Mouse (Mus musculus) R1 (cell line): ENCODE results near the gene Rpl18a.
A peak's percentile ranks its signal among the peaks of the same experiment; 100 is the strongest.
"Not testable (repeated sequence)": the region's sequence is repeated elsewhere in the genome, so short reads cannot be mapped to it uniquely, and the experiment has no call there.

ENCODE experiments used
- DNase-seq: peaks from one replicate; pipeline ENCODE4 v3.0.0-alpha.2; 2018; ENCODE audit warnings: low read depth, low spot score

Gene Rpl18a

GRCm38 (mm10) chr8:70903582-70903981 is 6.4 kb upstream of the Rpl18a start:
- DNase-seq = no peak

GRCm38 (mm10) chr8:70903112-70903511 is 5.9 kb upstream of the Rpl18a start:
- DNase-seq = no peak

- DNase-seq = peak; percentile 44
Measured at GRCm38 (mm10) chr8:70902211-70902610, 5.0 kb upstream of the Rpl18a start.

- DNase-seq = no peak
Measured at GRCm38 (mm10) chr8:70900872-70901387, 3.7 kb upstream of the Rpl18a start.

- DNase-seq = no peak
Measured at GRCm38 (mm10) chr8:70899226-70899625, 2.0 kb upstream of the Rpl18a start.

GRCm38 (mm10) chr8:70898661-70899198 is 1.5 kb upstream of the Rpl18a start:
- no peak for DNase-seq

GRCm38 (mm10) chr8:70897681-70898413 is 635 bp upstream of the Rpl18a start:
- peak; percentile 85 for DNase-seq

GRCm38 (mm10) chr8:70896316-70897020 is 744 bp downstream of the Rpl18a start:
- peak; percentile 67 for DNase-seq

- not testable (repeated sequence) for DNase-seq
Measured at GRCm38 (mm10) chr8:70895571-70896259, 1.5 kb downstream of the Rpl18a start.

- DNase-seq = no peak
Measured at GRCm38 (mm10) chr8:70894771-70895545, 2.3 kb downstream of the Rpl18a start.

GRCm38 (mm10) chr8:70894385-70894720 is 2.9 kb downstream of the Rpl18a start:
- no peak for DNase-seq

- DNase-seq = peak; percentile 94
Measured at GRCm38 (mm10) chr8:70893656-70894384, 3.4 kb downstream of the Rpl18a start.

- no peak for DNase-seq
Measured at GRCm38 (mm10) chr8:70892896-70893655, 4.1 kb downstream of the Rpl18a start.

- DNase-seq = no peak
Measured at GRCm38 (mm10) chr8:70892022-70892895, 5.0 kb downstream of the Rpl18a start, which contains the start of gene Slc5a5. Gene Slc5a5, minus strand, starts transcription at chr8:70892757.

GRCm38 (mm10) chr8:70891356-70891755 is 5.9 kb downstream of the Rpl18a start:
- peak; percentile 97 for DNase-seq

GRCm38 (mm10) chr8:70890656-70891055 is 6.6 kb downstream of the Rpl18a start:
- no peak for DNase-seq

- DNase-seq = peak; percentile 85
Measured at GRCm38 (mm10) chr8:70887669-70888068, 9.5 kb downstream of the Rpl18a start.

- DNase-seq = peak; percentile 73
Measured at GRCm38 (mm10) chr8:70885612-70886011, 11.6 kb downstream of the Rpl18a start.

GRCm38 (mm10) chr8:70884683-70885082 is 12.5 kb downstream of the Rpl18a start:
- DNase-seq = no peak
